Mouse (Mus musculus) lung, postnatal 0 days (tissue): ENCODE measurements at regions not wholly inside any gene's neighbourhood (a gene's known extent, or its start where the extent isn't known, plus 50 kb on each side); places are given as distances from the start of the nearest gene placed in this dataset.

Experiments used
- CTCF ChIP-seq: IDR thresholded peaks from 2 replicates; pipeline ENCODE4 v1.5.1; 2016; ENCODE audit warnings: antibody characterized with exemption, mild to moderate bottlenecking
- EP300 ChIP-seq: IDR thresholded peaks from 2 replicates; pipeline ENCODE4 v1.6.1; 2016; ENCODE audit warnings: antibody characterized with exemption, mild to moderate bottlenecking, control low read depth

GRCm38 (mm10) chr13:37103741-37104296 lies 53.8 kb upstream of the F13a1 start:
- TF ChIP-seq CTCF, result no peak
- TF ChIP-seq EP300, result no peak
